Mouse (Mus musculus) kidney, postnatal 36 days (tissue): Measurements from ENCODE around the gene Mllt11.

Source experiments
- DNase-seq, 2 experiments: peaks; one replicate each; pipeline ENCODE4 v3.0.0; 2021 to 2022; ENCODE audit warnings: mixed read lengths in 2 of 2

The Mllt11 gene

DNA sequence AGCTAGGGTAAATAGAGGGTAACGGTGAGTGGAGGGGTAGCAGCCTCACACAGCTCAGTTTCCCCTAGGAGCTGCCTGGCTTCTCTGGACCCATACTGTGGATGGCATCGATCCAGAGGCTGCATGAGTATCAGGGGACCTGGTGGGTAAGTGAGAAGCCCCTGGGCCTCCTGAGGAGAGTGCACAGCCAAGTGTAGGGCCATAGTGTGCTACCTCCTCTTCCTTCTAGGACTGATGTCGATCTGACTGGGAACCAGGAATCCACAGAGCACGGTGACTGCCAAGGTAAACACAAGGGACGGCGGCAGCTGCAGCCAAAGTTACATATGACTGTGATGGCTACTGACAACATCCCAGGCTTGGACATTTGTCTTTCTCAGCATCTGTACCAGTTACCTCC lies 60.9 kb downstream of the Mllt11 start:
- no peak for DNase-seq

DNA sequence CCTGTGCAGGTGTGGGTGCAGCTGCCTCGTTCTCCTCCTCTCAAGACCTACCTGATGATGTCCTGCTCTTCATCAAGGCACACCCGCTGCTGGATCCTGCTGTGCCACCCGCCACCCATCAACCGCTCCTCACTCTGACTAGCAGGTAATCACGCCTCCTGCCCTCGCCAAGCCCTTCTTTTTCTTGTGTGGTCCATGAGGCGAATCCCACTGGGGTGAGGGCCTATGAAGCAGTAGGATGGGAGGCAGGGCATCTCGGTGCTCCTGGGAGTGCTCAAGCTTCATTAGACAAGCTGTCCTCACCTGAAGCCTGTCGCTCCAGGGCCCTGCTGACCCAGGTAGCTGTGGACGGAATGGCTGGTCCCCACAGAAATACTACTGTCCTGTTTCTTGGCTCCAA lies 62.0 kb downstream of the Mllt11 start:
- DNase-seq: no peak
